Mouse (Mus musculus): Measurements from ENCODE around the gene Wtip. TPM values are rescaled to one million over a fixed set of nuclear protein-coding genes. Genes with fewer than 3 reads are reported as not detected.

The Wtip gene
- polyA plus RNA-seq, 1 experiment, result 7.1 TPM

GRCm38 (mm10) chr7:34139493-34139892, 6.4 kb upstream of the Wtip start:
- WGBS, result 81% methylated on average over 6 of the region's 6 CpGs
- Histone ChIP-seq H3K27me3 (ENCODE audit: control insufficient read depth, insufficient read depth, low read length) (no peaks in the 10 kb centered on the region), H3K4me3 (ENCODE audit: extremely low read depth, insufficient read depth, insufficient read length) (no peak overlapping the region), H3K4me1 (ENCODE audit: control insufficient read depth, insufficient read depth, insufficient read length) (no peaks in the 10 kb centered on the region), H3K36me3 (ENCODE audit: control insufficient read depth, insufficient read depth, low read length) (peaks cover 38% of the 10 kb centered on the region), H3K27ac (ENCODE audit: insufficient read depth, low read length) (no peak overlapping the region)
- no peak for DNase-seq (ENCODE audit: low read depth in 1 of 2, low spot score in 2 of 2)
- TF ChIP-seq POLR2A (IDR thresholded peaks at IDR 0.05; ENCODE audit: low read depth, low read length) (no peak), CTCF (IDR thresholded peaks at IDR 0.05; ENCODE audit: extremely low read depth, insufficient read depth, insufficient read length, insufficient replicate concordance) (no peak)

- H3K27ac ChIP-seq (ENCODE audit: insufficient read depth, low read length), result no peak overlapping the region
- 85% methylated on average over 2 of the region's 2 CpGs for WGBS
- no peak for TF ChIP-seq CTCF (IDR thresholded peaks at IDR 0.05; ENCODE audit: extremely low read depth, insufficient read depth, insufficient read length, insufficient replicate concordance)
- no peak for TF ChIP-seq POLR2A (IDR thresholded peaks at IDR 0.05; ENCODE audit: low read depth, low read length)
Observed at GRCm38 (mm10) chr7:34134336-34134735, 1.3 kb upstream of the Wtip start.

GRCm38 (mm10) chr7:34132355-34133079, 551 bp downstream of the Wtip start:
- DNase-seq (ENCODE audit: low read depth in 1 of 2, low spot score in 2 of 2), result no peak

More at GRCm38 (mm10) chr7:34134336-34134735, 1.3 kb upstream of the Wtip start:
- Histone ChIP-seq H3K4me3 (ENCODE audit: extremely low read depth, insufficient read depth, insufficient read length) (no peak overlapping the region), H3K36me3 (ENCODE audit: control insufficient read depth, insufficient read depth, low read length) (no peaks in the 10 kb centered on the region), H3K27me3 (ENCODE audit: control insufficient read depth, insufficient read depth, low read length) (peaks cover 14% of the 10 kb centered on the region), H3K4me1 (ENCODE audit: control insufficient read depth, insufficient read depth, insufficient read length) (no peaks in the 10 kb centered on the region; the same call in 1 of the 2 replicates)
- DNase-seq (ENCODE audit: low read depth in 1 of 2, low spot score in 2 of 2), result no peak

GRCm38 (mm10) chr7:34131959-34132354, 1.1 kb downstream of the Wtip start:
- WGBS, result 24% methylated on average over 3 of the region's 3 CpGs
- DNase-seq (ENCODE audit: low read depth in 1 of 2, low spot score in 2 of 2), result no peak
- H3K27me3 ChIP-seq (ENCODE audit: control insufficient read depth, insufficient read depth, low read length), result peaks cover 14% of the 10 kb centered on the region
- H3K27ac ChIP-seq (ENCODE audit: insufficient read depth, low read length), result no peak overlapping the region
- H3K4me1 ChIP-seq (ENCODE audit: control insufficient read depth, insufficient read depth, insufficient read length), result no peaks in the 10 kb centered on the region; the same call in 1 of the 2 replicates
- H3K36me3 ChIP-seq (ENCODE audit: control insufficient read depth, insufficient read depth, low read length), result no peaks in the 10 kb centered on the region
- TF ChIP-seq POLR2A (IDR thresholded peaks at IDR 0.05; ENCODE audit: low read depth, low read length) (no peak), CTCF (IDR thresholded peaks at IDR 0.05; ENCODE audit: extremely low read depth, insufficient read depth, insufficient read length, insufficient replicate concordance) (no peak)
- H3K4me3 ChIP-seq (ENCODE audit: extremely low read depth, insufficient read depth, insufficient read length), result no peak overlapping the region

More at GRCm38 (mm10) chr7:34132355-34133079, 551 bp downstream of the Wtip start:
- Histone ChIP-seq H3K36me3 (ENCODE audit: control insufficient read depth, insufficient read depth, low read length) (no peaks in the 10 kb centered on the region), H3K4me1 (ENCODE audit: control insufficient read depth, insufficient read depth, insufficient read length) (no peaks in the 10 kb centered on the region; the same call in 1 of the 2 replicates), H3K27ac (ENCODE audit: insufficient read depth, low read length) (no peak overlapping the region), H3K27me3 (ENCODE audit: control insufficient read depth, insufficient read depth, low read length) (peaks cover 14% of the 10 kb centered on the region), H3K4me3 (ENCODE audit: extremely low read depth, insufficient read depth, insufficient read length) (peak overlapping the region; percentile 36; the same call in 1 of the 2 replicates)
- 6% methylated on average over 96 of the region's 116 CpGs for WGBS
- TF ChIP-seq CTCF (IDR thresholded peaks at IDR 0.05; ENCODE audit: extremely low read depth, insufficient read depth, insufficient read length, insufficient replicate concordance) (no peak), POLR2A (IDR thresholded peaks at IDR 0.05; ENCODE audit: low read depth, low read length) (no peak)

GRCm38 (mm10) chr7:34131118-34131517, 1.9 kb downstream of the Wtip start:
- WGBS, result 68% methylated on average over 3 of the region's 3 CpGs
- no peaks in the 10 kb centered on the region; the same call in 1 of the 2 replicates for H3K4me1 ChIP-seq (ENCODE audit: control insufficient read depth, insufficient read depth, insufficient read length)
- no peak for TF ChIP-seq POLR2A (IDR thresholded peaks at IDR 0.05; ENCODE audit: low read depth, low read length)
- TF ChIP-seq CTCF (IDR thresholded peaks at IDR 0.05; ENCODE audit: extremely low read depth, insufficient read depth, insufficient read length, insufficient replicate concordance), result no peak
- no peak overlapping the region for H3K27ac ChIP-seq (ENCODE audit: insufficient read depth, low read length)
- H3K36me3 ChIP-seq (ENCODE audit: control insufficient read depth, insufficient read depth, low read length), result no peaks in the 10 kb centered on the region
- H3K27me3 ChIP-seq (ENCODE audit: control insufficient read depth, insufficient read depth, low read length), result peaks cover 14% of the 10 kb centered on the region
- DNase-seq (ENCODE audit: low read depth in 1 of 2, low spot score in 2 of 2), result no peak
- no peak overlapping the region for H3K4me3 ChIP-seq (ENCODE audit: extremely low read depth, insufficient read depth, insufficient read length)

- no peak overlapping the region for H3K27ac ChIP-seq (ENCODE audit: insufficient read depth, low read length)
- no peak overlapping the region for H3K4me3 ChIP-seq (ENCODE audit: extremely low read depth, insufficient read depth, insufficient read length)
- no peaks in the 10 kb centered on the region for H3K4me1 ChIP-seq (ENCODE audit: control insufficient read depth, insufficient read depth, insufficient read length)
- no peak for DNase-seq (ENCODE audit: low read depth in 1 of 2, low spot score in 2 of 2)
- WGBS, result 86% methylated on average over 3 of the region's 3 CpGs
- TF ChIP-seq POLR2A (IDR thresholded peaks at IDR 0.05; ENCODE audit: low read depth, low read length), result no peak
- TF ChIP-seq CTCF (IDR thresholded peaks at IDR 0.05; ENCODE audit: extremely low read depth, insufficient read depth, insufficient read length, insufficient replicate concordance), result no peak
- H3K27me3 ChIP-seq (ENCODE audit: control insufficient read depth, insufficient read depth, low read length), result no peaks in the 10 kb centered on the region
- no peaks in the 10 kb centered on the region for H3K36me3 ChIP-seq (ENCODE audit: control insufficient read depth, insufficient read depth, low read length)
Observed at GRCm38 (mm10) chr7:34126291-34126690, 6.8 kb downstream of the Wtip start.

- DNase-seq (ENCODE audit: low read depth in 1 of 2, low spot score in 2 of 2), result no peak
- H3K36me3 ChIP-seq (ENCODE audit: control insufficient read depth, insufficient read depth, low read length), result no peaks in the 10 kb centered on the region
- H3K4me3 ChIP-seq (ENCODE audit: extremely low read depth, insufficient read depth, insufficient read length), result no peak overlapping the region
- no peak overlapping the region for H3K27ac ChIP-seq (ENCODE audit: insufficient read depth, low read length)
- no peak for TF ChIP-seq POLR2A (IDR thresholded peaks at IDR 0.05; ENCODE audit: low read depth, low read length)
- no peak for TF ChIP-seq CTCF (IDR thresholded peaks at IDR 0.05; ENCODE audit: extremely low read depth, insufficient read depth, insufficient read length, insufficient replicate concordance)
- WGBS, result 87% methylated on average over 9 of the region's 9 CpGs
- no peaks in the 10 kb centered on the region for H3K4me1 ChIP-seq (ENCODE audit: control insufficient read depth, insufficient read depth, insufficient read length)
- no peaks in the 10 kb centered on the region for H3K27me3 ChIP-seq (ENCODE audit: control insufficient read depth, insufficient read depth, low read length)
Observed at GRCm38 (mm10) chr7:34125346-34125745, 7.7 kb downstream of the Wtip start.
